Mouse (Mus musculus) ES-E14 (cell line): ENCODE measurements around the gene Creb3l2. TPM values are rescaled to one million over a fixed set of nuclear protein-coding genes. Genes with fewer than 3 reads are reported as not detected.

ENCODE experiments used
- DNase-seq: peaks from one replicate; pipeline ENCODE4 v3.0.0-alpha.2; 2013; ENCODE audit warnings: low read depth, low spot score
- H3K27ac ChIP-seq: 2 replicates; pipeline ENCODE4 v1.5.1; 2012; ENCODE audit warnings: low read depth, mild to moderate bottlenecking, low read length, moderate library complexity, mixed read lengths; ENCODE audit not compliant: poor library complexity, insufficient read depth, severe bottlenecking
- H3K36me3 ChIP-seq: 2 replicates; pipeline ENCODE4 v1.6.1; 2012; ENCODE audit warnings: mild to moderate bottlenecking, low read length, moderate library complexity, mixed read lengths; ENCODE audit not compliant: control insufficient read depth, poor library complexity, insufficient read depth, severe bottlenecking
- H3K4me1 ChIP-seq, 2 experiments: fragments of 150-350 bp in 1 of 2; sonication (generic) in 1 of 2; 2 replicates each; pipeline ENCODE4 v1.6.1; 2012; ENCODE audit warnings: low read length in 2 of 2, mild to moderate bottlenecking in 1 of 2, mixed read lengths in 1 of 2; ENCODE audit not compliant: control insufficient read depth in 2 of 2, insufficient read depth in 2 of 2, poor library complexity in 1 of 2
- H3K4me3 ChIP-seq, 2 experiments: fragments of 150-350 bp in 1 of 2; sonication (generic) in 1 of 2; 2 replicates each; pipeline ENCODE4 v1.5.1; 2012; ENCODE audit warnings: low read length in 2 of 2, low read depth in 1 of 2, mild to moderate bottlenecking in 1 of 2, mixed read lengths in 1 of 2; ENCODE audit not compliant: insufficient read depth in 1 of 2, poor library complexity in 1 of 2, severe bottlenecking in 1 of 2
- H3K9ac ChIP-seq: 2 replicates; pipeline ENCODE4 v1.6.1; 2012; ENCODE audit warnings: low read depth, mild to moderate bottlenecking, low read length, mixed read lengths; ENCODE audit not compliant: poor library complexity, insufficient read depth, severe bottlenecking
- H3K9me3 ChIP-seq: fragments of 150-350 bp; sonication (generic); 2 replicates; pipeline ENCODE4 v1.6.1; 2012; ENCODE audit warnings: low read depth, mild to moderate bottlenecking, low read length; ENCODE audit not compliant: control insufficient read depth, insufficient read depth
- CHD2 ChIP-seq: IDR thresholded peaks from 2 replicates; pipeline ENCODE4 v1.6.1; 2014; ENCODE audit warnings: mild to moderate bottlenecking, low read depth, low read length, inconsistent platforms
- HCFC1 ChIP-seq: IDR thresholded peaks from 2 replicates; pipeline ENCODE4 v1.6.1; 2012; ENCODE audit warnings: low read length, inconsistent platforms, borderline replicate concordance; ENCODE audit not compliant: insufficient read depth
- MAFK ChIP-seq: IDR thresholded peaks from 2 replicates; pipeline ENCODE4 v1.6.1; 2014; ENCODE audit warnings: mild to moderate bottlenecking, low read depth, low read length, inconsistent platforms; ENCODE audit not compliant: insufficient read depth
- ZC3H11A ChIP-seq: IDR thresholded peaks from 2 replicates; pipeline ENCODE4 v1.6.1; 2012; ENCODE audit warnings: low read depth, mild to moderate bottlenecking, inconsistent platforms, low read length, borderline replicate concordance
- ZNF384 ChIP-seq: IDR thresholded peaks from 2 replicates; pipeline ENCODE4 v1.6.1; 2012; ENCODE audit warnings: low read depth, low read length, inconsistent platforms
- in situ Hi-C, 2 experiments: fragments of 600-800 bp; cut with MboI; formaldehyde crosslinking; loops; one replicate each; pipeline ENCODE4 v1.15.1; 2025; ENCODE audit warnings: low sequenced_read_pairs in 2 of 2, inconsistent platforms in 1 of 2; ENCODE audit not compliant: unreplicated experiment in 2 of 2
- total RNA-seq: library from RNA; depleted of rRNA; stranded (reverse); fragments of 300-350 nt; gene quantifications from 2 replicates; pipeline ENCODE4 v1.2.3, GENCODE M21; 2012

The Creb3l2 gene
- total RNA-seq, 1 experiment: 5.8 TPM

- no peak for TF ChIP-seq CHD2
- no peak for TF ChIP-seq MAFK
- no peak for TF ChIP-seq ZC3H11A
- TF ChIP-seq ZNF384: no peak
- TF ChIP-seq HCFC1: no peak
Measured at GRCm38 (mm10) chr6:37480008-37480407, 38.1 kb upstream of the Creb3l2 start.

GRCm38 (mm10) chr6:37478481-37478880 lies 36.5 kb upstream of the Creb3l2 start:
- in situ Hi-C loops: no loop called here
- Histone ChIP-seq H3K9ac (no peak overlapping the region), H3K36me3 (no peaks in the 10 kb centered on the region), H3K4me3 (no peak overlapping the region), H3K9me3 (no peaks in the 10 kb centered on the region), H3K27ac (no peak overlapping the region), H3K4me1 (no peaks in the 10 kb centered on the region)
- no peak for DNase-seq
- no peak for TF ChIP-seq ZNF384
- TF ChIP-seq ZC3H11A: no peak
- TF ChIP-seq HCFC1: no peak
- TF ChIP-seq CHD2: no peak
- no peak for TF ChIP-seq MAFK

More at GRCm38 (mm10) chr6:37480008-37480407, 38.1 kb upstream of the Creb3l2 start:
- H3K36me3 ChIP-seq: no peaks in the 10 kb centered on the region
- no peak for DNase-seq
- H3K9me3 ChIP-seq: no peaks in the 10 kb centered on the region
- in situ Hi-C loops: no loop called here
- H3K4me3 ChIP-seq: no peak overlapping the region
- H3K27ac ChIP-seq: no peak overlapping the region
- H3K4me1 ChIP-seq: no peaks in the 10 kb centered on the region
- no peak overlapping the region for H3K9ac ChIP-seq

GRCm38 (mm10) chr6:37473674-37474342 lies 31.9 kb upstream of the Creb3l2 start:
- Histone ChIP-seq H3K36me3 (no peaks in the 10 kb centered on the region), H3K4me3 (no peak overlapping the region), H3K9me3 (no peaks in the 10 kb centered on the region), H3K9ac (no peak overlapping the region), H3K27ac (no peak overlapping the region), H3K4me1 (no peaks in the 10 kb centered on the region)
- DNase-seq: no peak
- TF ChIP-seq HCFC1 (no peak), CHD2 (no peak), ZC3H11A (no peak), MAFK (no peak), ZNF384 (no peak)
- in situ Hi-C loops: loop anchor here in 1 of 2 experiments (25.0 kb wide), 1 partner anchor 588 kb away; no protein-coding TSS in a partner anchor

GRCm38 (mm10) chr6:37470216-37470615 lies 28.3 kb upstream of the Creb3l2 start:
- TF ChIP-seq ZNF384 (no peak), MAFK (no peak), CHD2 (no peak), HCFC1 (no peak), ZC3H11A (no peak)
- no peak overlapping the region for H3K4me3 ChIP-seq
- DNase-seq: no peak
- no peaks in the 10 kb centered on the region for H3K4me1 ChIP-seq
- no peaks in the 10 kb centered on the region for H3K36me3 ChIP-seq
- no peak overlapping the region for H3K27ac ChIP-seq
- H3K9ac ChIP-seq: no peak overlapping the region
- no peaks in the 10 kb centered on the region for H3K9me3 ChIP-seq
- in situ Hi-C loops: loop anchor here in 1 of 2 experiments (25.0 kb wide), 1 partner anchor 592 kb away; no protein-coding TSS in a partner anchor
